Mouse (Mus musculus) heart, adult 2 months (tissue): Measurements from ENCODE around the gene Wfikkn2. TPM values are rescaled to one million over a fixed set of nuclear protein-coding genes. Genes with fewer than 3 reads are reported as not detected.

Source experiments
- DNase-seq, 2 experiments: peaks; one replicate each; pipeline ENCODE4 v3.0.0; 2021
- H3K27ac ChIP-seq: fragments of 200-600 bp; 2 replicates; pipeline ENCODE4 v1.8.1; 2022
- H3K27me3 ChIP-seq: fragments of 200-500 bp; 2 replicates; pipeline ENCODE4 v1.6.1; 2012; ENCODE audit warnings: mild to moderate bottlenecking, low read length, inconsistent platforms, mixed read lengths; ENCODE audit not compliant: control insufficient read depth, insufficient read depth
- H3K36me3 ChIP-seq: fragments of 200-500 bp; 2 replicates; pipeline ENCODE4 v1.6.1; 2012; ENCODE audit warnings: low read length, inconsistent platforms; ENCODE audit not compliant: control insufficient read depth, insufficient read depth
- H3K4me1 ChIP-seq: fragments of 200-500 bp; 2 replicates; pipeline ENCODE4 v1.6.1; 2011; ENCODE audit warnings: low read length; ENCODE audit not compliant: control insufficient read depth, insufficient read depth
- H3K4me3 ChIP-seq: fragments of 200-600 bp; 2 replicates; pipeline ENCODE4 v1.8.1; 2022
- H3K79me2 ChIP-seq: fragments of 200-500 bp; replicated peaks from 2 replicates; pipeline ENCODE4 v1.6.1; 2012; ENCODE audit warnings: mild to moderate bottlenecking, inconsistent platforms, low read length, moderate library complexity, mixed read lengths; ENCODE audit not compliant: control insufficient read depth, insufficient read depth
- H3K9ac ChIP-seq: fragments of 200-500 bp; 2 replicates; pipeline ENCODE4 v1.6.1; 2012; ENCODE audit warnings: low read depth, mild to moderate bottlenecking, control low read depth, inconsistent platforms, low read length, mixed read lengths
- CTCF ChIP-seq: fragments of 200-600 bp; IDR thresholded peaks from 2 replicates; pipeline ENCODE4 v1.8.1; 2022; ENCODE audit warnings: antibody characterized with exemption, mild to moderate bottlenecking, moderate library complexity
- EP300 ChIP-seq: fragments of 200-500 bp; IDR thresholded peaks from 2 replicates; pipeline ENCODE4 v1.6.1; 2011; ENCODE audit warnings: low read depth, low read length, control low read depth; ENCODE audit not compliant: insufficient read depth
- POLR2A ChIP-seq: fragments of 200-500 bp; IDR thresholded peaks from 2 replicates; pipeline ENCODE4 v1.6.1; 2011; ENCODE audit warnings: mild to moderate bottlenecking, low read depth, low read length, control low read depth; ENCODE audit not compliant: insufficient read depth
- WGBS: fragments of 180-500 bp; shearing (Covaris S2); methylation state at CpG from one replicate; pipeline ENCODE4 v1.1.7; 2018; 5-methylcytosine and 5-hydroxymethylcytosine counted together
- intact Hi-C: fragments of 180-260 bp; cut with DNase I; formaldehyde crosslinking; loops from one replicate; pipeline ENCODE4 v1.15.1; 2025
- polyA plus RNA-seq: library from polyadenylated mRNA; depleted of rRNA; stranded (reverse); fragments of >200 nt; gene quantifications from 2 replicates; pipeline ENCODE4 v1.2.3, GENCODE M21; 2012
- total RNA-seq, 2 experiments: library from RNA; stranded (reverse); gene quantifications; 2 replicates each; pipeline ENCODE4 v1.2.3; 2021

Gene Wfikkn2
- total and polyA plus RNA-seq, 3 experiments, result 4.3 to 6.3 (median 4.5) TPM

GRCm38 (mm10) chr11:94208811-94209675 is 36.8 kb downstream of the Wfikkn2 start:
- Histone ChIP-seq H3K27ac (peak overlapping the region; percentile 94), H3K79me2 (no peaks in the 10 kb centered on the region), H3K36me3 (peaks cover 2% of the 10 kb centered on the region), H3K27me3 (no peaks in the 10 kb centered on the region), H3K9ac (no peak overlapping the region), H3K4me3 (peak overlapping the region; percentile 76; the same call in 1 of the 2 replicates), H3K4me1 (no peaks in the 10 kb centered on the region)
- TF ChIP-seq POLR2A (no peak), EP300 (no peak), CTCF (no peak)
- no peak for DNase-seq
- 45% methylated on average over 8 of the region's 8 CpGs for WGBS
- intact Hi-C loops, result loop anchor here (2.0 kb wide), 1 partner anchor 48 kb away; no protein-coding TSS in a partner anchor

GRCm38 (mm10) chr11:94206398-94207114 is 39.2 kb downstream of the Wfikkn2 start:
- no peak overlapping the region for H3K9ac ChIP-seq
- DNase-seq, result no peak
- H3K79me2 ChIP-seq, result no peaks in the 10 kb centered on the region
- no peaks in the 10 kb centered on the region for H3K36me3 ChIP-seq
- H3K27me3 ChIP-seq, result no peaks in the 10 kb centered on the region
- no peak overlapping the region for H3K4me3 ChIP-seq
- no peaks in the 10 kb centered on the region for H3K4me1 ChIP-seq
- TF ChIP-seq CTCF (no peak), EP300 (no peak), POLR2A (no peak)
- intact Hi-C loops, result no loop called here
- no peak overlapping the region for H3K27ac ChIP-seq
- WGBS, result 73% methylated on average over 10 of the region's 10 CpGs

GRCm38 (mm10) chr11:94203066-94203465 is 42.7 kb downstream of the Wfikkn2 start:
- intact Hi-C loops, result no loop called here
- no peaks in the 10 kb centered on the region for H3K36me3 ChIP-seq
- no peak overlapping the region for H3K9ac ChIP-seq
- DNase-seq, result no peak
- H3K79me2 ChIP-seq, result no peaks in the 10 kb centered on the region
- H3K27ac ChIP-seq, result no peak overlapping the region
- no peaks in the 10 kb centered on the region for H3K27me3 ChIP-seq
- TF ChIP-seq POLR2A (no peak), EP300 (no peak), CTCF (no peak)
- WGBS, result 71% methylated on average over 3 of the region's 3 CpGs
- no peaks in the 10 kb centered on the region for H3K4me1 ChIP-seq
- H3K4me3 ChIP-seq, result no peak overlapping the region

GRCm38 (mm10) chr11:94202106-94202505 is 43.7 kb downstream of the Wfikkn2 start:
- no peaks in the 10 kb centered on the region for H3K4me1 ChIP-seq
- no peaks in the 10 kb centered on the region for H3K79me2 ChIP-seq
- no peak overlapping the region for H3K27ac ChIP-seq
- 70% methylated on average over 5 of the region's 5 CpGs for WGBS
- no peak for DNase-seq
- H3K36me3 ChIP-seq, result no peaks in the 10 kb centered on the region
- H3K4me3 ChIP-seq, result no peak overlapping the region
- H3K9ac ChIP-seq, result no peak overlapping the region
- intact Hi-C loops, result no loop called here
- H3K27me3 ChIP-seq, result no peaks in the 10 kb centered on the region
- no peak for TF ChIP-seq POLR2A
- TF ChIP-seq EP300, result no peak
- no peak for TF ChIP-seq CTCF

- no peak for DNase-seq
- 83% methylated on average over 4 of the region's 4 CpGs for WGBS
- intact Hi-C loops, result no loop called here
- Histone ChIP-seq H3K4me1 (no peaks in the 10 kb centered on the region), H3K79me2 (no peaks in the 10 kb centered on the region), H3K4me3 (no peak overlapping the region), H3K27me3 (no peaks in the 10 kb centered on the region), H3K27ac (no peak overlapping the region), H3K36me3 (no peaks in the 10 kb centered on the region), H3K9ac (no peak overlapping the region)
- no peak for TF ChIP-seq CTCF
Observed at GRCm38 (mm10) chr11:94200422-94200821, 45.4 kb downstream of the Wfikkn2 start.

GRCm38 (mm10) chr11:94199771-94200170 is 46.0 kb downstream of the Wfikkn2 start:
- intact Hi-C loops, result no loop called here
- whole genome bisulfite sequencing, result 87% methylated on average over 2 of the region's 2 CpGs
- Histone ChIP-seq H3K4me3 (no peak overlapping the region), H3K9ac (no peak overlapping the region), H3K4me1 (no peaks in the 10 kb centered on the region), H3K79me2 (no peaks in the 10 kb centered on the region), H3K36me3 (no peaks in the 10 kb centered on the region), H3K27ac (no peak overlapping the region), H3K27me3 (no peaks in the 10 kb centered on the region)
- no peak for DNase-seq
- TF ChIP-seq POLR2A (no peak), CTCF (no peak), EP300 (no peak)
